Mouse (Mus musculus): ENCODE data around the gene Bin2. TPM values are rescaled to one million over a fixed set of nuclear protein-coding genes. Genes with fewer than 3 reads are reported as not detected.

The Bin2 gene
- polyA plus RNA-seq, 1 experiment from 2014 or later: 5.8 TPM

GRCm38 (mm10) chr15:100675486-100675885 is 6.1 kb upstream of the Bin2 start:
- Histone ChIP-seq H3K4me3 (ENCODE audit: low read depth, low read length) (no peak overlapping the region), H3K36me3 (ENCODE audit: control insufficient read depth, insufficient read depth) (no peaks in the 10 kb centered on the region), H3K27me3 (replicated peaks; ENCODE audit: control insufficient read depth, insufficient read depth, low read length) (no peaks in the 10 kb centered on the region), H3K4me1 (replicated peaks; ENCODE audit: control insufficient read depth, insufficient read depth, low read length) (0 out of 2 replicates have a peak, but pooled peaks cover 4% of the 10 kb centered on the region), H3K9ac (ENCODE audit: low read depth, low read length) (no peak overlapping the region), H3K4me2 (replicated peaks; ENCODE audit: low read depth) (no peak overlapping the region), H3K27ac (ENCODE audit: low read depth, low read length) (no peak overlapping the region), H3K9me3 (ENCODE audit: control insufficient read depth) (no peaks in the 10 kb centered on the region)
- ATAC-seq: no peak
- TF ChIP-seq CTCF (IDR thresholded peaks at IDR 0.05; ENCODE audit: low read depth): no peak
- 59% methylated on average over 3 of the region's 3 CpGs for WGBS

DNA sequence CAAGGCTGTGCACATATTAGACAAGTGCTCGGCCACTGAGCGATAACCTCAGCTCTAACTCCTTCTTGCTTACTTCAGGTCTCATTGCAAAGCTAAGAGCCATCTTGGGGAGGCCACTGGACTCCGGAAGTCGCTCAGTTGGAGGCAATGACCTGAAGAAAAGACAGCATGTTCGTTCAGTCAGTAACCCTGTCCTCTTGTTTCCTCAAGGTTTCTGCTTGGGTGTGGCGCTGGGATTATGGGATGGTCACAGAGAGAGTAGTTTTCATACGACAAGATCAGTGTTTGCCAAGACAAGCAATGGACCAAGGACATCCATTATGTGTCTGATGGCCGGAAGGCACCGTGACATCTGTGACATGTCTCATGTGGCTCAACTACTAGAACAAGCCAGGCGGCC is 5.2 kb upstream of the Bin2 start:
- H3K27me3 ChIP-seq (replicated peaks; ENCODE audit: control insufficient read depth, insufficient read depth, low read length): no peaks in the 10 kb centered on the region
- WGBS: 83% methylated on average over 10 of the region's 10 CpGs
- H3K9ac ChIP-seq (ENCODE audit: low read depth, low read length): no peak overlapping the region
- no peak for ATAC-seq
- no peak overlapping the region for H3K4me2 ChIP-seq (replicated peaks; ENCODE audit: low read depth)
- H3K36me3 ChIP-seq (ENCODE audit: control insufficient read depth, insufficient read depth): no peaks in the 10 kb centered on the region
- 0 out of 2 replicates have a peak, but pooled peaks cover 3% of the 10 kb centered on the region for H3K4me1 ChIP-seq (replicated peaks; ENCODE audit: control insufficient read depth, insufficient read depth, low read length)
- no peak overlapping the region for H3K4me3 ChIP-seq (ENCODE audit: low read depth, low read length)
- no peak overlapping the region for H3K27ac ChIP-seq (ENCODE audit: low read depth, low read length)
- TF ChIP-seq CTCF (IDR thresholded peaks at IDR 0.05; ENCODE audit: low read depth): no peak
- no peaks in the 10 kb centered on the region for H3K9me3 ChIP-seq (ENCODE audit: control insufficient read depth)

DNA sequence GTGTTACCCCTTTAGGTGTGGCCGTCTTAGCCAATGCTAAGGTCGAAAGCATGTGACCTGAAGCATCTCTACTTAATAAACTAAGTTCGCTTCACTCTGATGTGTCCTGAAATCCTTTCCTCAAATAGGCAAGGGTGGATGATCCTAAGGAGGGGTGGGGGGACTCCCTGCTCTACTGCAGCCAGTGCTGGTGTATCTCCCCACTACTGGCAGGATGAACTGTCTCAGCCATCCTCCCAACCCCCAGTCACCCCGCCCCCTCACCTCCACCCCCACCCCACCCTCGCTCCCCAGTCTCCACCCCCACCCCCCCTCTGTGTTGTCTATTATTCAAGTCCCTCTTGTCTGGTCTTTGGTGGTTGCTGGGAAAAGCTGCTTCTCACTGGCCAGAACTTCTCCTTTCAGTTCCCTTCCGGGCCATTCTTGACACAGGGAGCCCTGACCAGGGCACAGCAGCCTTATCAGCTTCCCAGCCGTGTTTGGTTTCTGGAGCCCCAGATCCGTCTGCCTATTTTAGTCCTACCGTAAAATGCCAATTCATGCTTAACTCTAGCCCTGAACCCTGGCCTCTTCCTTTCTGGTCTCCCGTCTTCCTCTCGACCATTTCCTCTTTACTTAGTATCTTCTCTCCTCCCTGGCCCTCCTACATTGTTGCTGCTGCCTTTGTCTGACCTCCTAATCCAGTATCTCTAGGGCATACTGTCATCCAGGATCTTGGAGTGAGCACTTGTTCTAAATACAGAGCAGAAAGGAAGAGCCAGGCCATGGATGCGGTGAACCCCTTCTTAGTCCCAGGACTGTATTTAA is 4.4 kb upstream of the Bin2 start:
- Histone ChIP-seq H3K4me1 (replicated peaks; ENCODE audit: control insufficient read depth, insufficient read depth, low read length) (no peaks in the 10 kb centered on the region), H3K9ac (ENCODE audit: low read depth, low read length) (no peak overlapping the region), H3K27ac (ENCODE audit: low read depth, low read length) (no peak overlapping the region), H3K4me3 (ENCODE audit: low read depth, low read length) (no peak overlapping the region), H3K4me2 (replicated peaks; ENCODE audit: low read depth) (no peak overlapping the region), H3K27me3 (replicated peaks; ENCODE audit: control insufficient read depth, insufficient read depth, low read length) (no peaks in the 10 kb centered on the region), H3K36me3 (ENCODE audit: control insufficient read depth, insufficient read depth) (no peaks in the 10 kb centered on the region), H3K9me3 (ENCODE audit: control insufficient read depth) (no peaks in the 10 kb centered on the region)
- no peak for TF ChIP-seq CTCF (IDR thresholded peaks at IDR 0.05; ENCODE audit: low read depth)
- no peak for ATAC-seq
- WGBS: 42% methylated on average over 12 of the region's 12 CpGs

DNA sequence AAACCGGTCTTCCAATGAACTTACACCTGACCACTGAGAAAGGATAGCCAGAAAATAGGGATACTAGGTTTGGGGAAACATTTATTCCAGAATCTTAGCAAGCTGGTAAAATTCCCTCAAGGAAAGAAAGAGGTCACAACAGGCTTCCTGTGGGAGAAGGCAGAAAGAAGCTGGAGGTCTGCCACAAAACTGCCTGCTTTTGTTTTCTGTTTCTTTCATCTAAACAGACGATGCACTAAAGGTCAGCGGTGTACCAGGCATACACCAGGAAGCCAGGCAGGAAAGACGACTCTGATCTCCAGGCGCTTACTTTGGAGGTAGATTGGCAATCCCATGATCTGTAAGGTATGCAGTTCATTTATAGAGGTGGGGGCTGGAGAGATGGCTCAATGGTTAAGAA is 1.5 kb upstream of the Bin2 start:
- Histone ChIP-seq H3K27me3 (replicated peaks; ENCODE audit: control insufficient read depth, insufficient read depth, low read length) (no peaks in the 10 kb centered on the region), H3K9me3 (ENCODE audit: control insufficient read depth) (no peaks in the 10 kb centered on the region), H3K9ac (ENCODE audit: low read depth, low read length) (no peak overlapping the region), H3K4me3 (ENCODE audit: low read depth, low read length) (no peak overlapping the region), H3K4me1 (replicated peaks; ENCODE audit: control insufficient read depth, insufficient read depth, low read length) (peaks cover 8% of the 10 kb centered on the region), H3K36me3 (ENCODE audit: control insufficient read depth, insufficient read depth) (no peaks in the 10 kb centered on the region), H3K4me2 (replicated peaks; ENCODE audit: low read depth) (no peak overlapping the region), H3K27ac (ENCODE audit: low read depth, low read length) (no peak overlapping the region)
- ATAC-seq: no peak
- no peak for TF ChIP-seq CTCF (IDR thresholded peaks at IDR 0.05; ENCODE audit: low read depth)
- WGBS: 81% methylated on average over 5 of the region's 5 CpGs

- H3K27ac ChIP-seq (ENCODE audit: low read depth, low read length): no peak overlapping the region
- no peak overlapping the region for H3K4me3 ChIP-seq (ENCODE audit: low read depth, low read length)
- H3K4me2 ChIP-seq (replicated peaks; ENCODE audit: low read depth): no peak overlapping the region
- H3K27me3 ChIP-seq (replicated peaks; ENCODE audit: control insufficient read depth, insufficient read depth, low read length): no peaks in the 10 kb centered on the region
- peaks cover 8% of the 10 kb centered on the region for H3K4me1 ChIP-seq (replicated peaks; ENCODE audit: control insufficient read depth, insufficient read depth, low read length)
- WGBS: 88% methylated on average over 8 of the region's 8 CpGs
- H3K36me3 ChIP-seq (ENCODE audit: control insufficient read depth, insufficient read depth): no peaks in the 10 kb centered on the region
- no peak overlapping the region for H3K9ac ChIP-seq (ENCODE audit: low read depth, low read length)
- TF ChIP-seq CTCF (IDR thresholded peaks at IDR 0.05; ENCODE audit: low read depth): no peak
- no peaks in the 10 kb centered on the region for H3K9me3 ChIP-seq (ENCODE audit: control insufficient read depth)
- ATAC-seq: no peak
Measured at GRCm38 (mm10) chr15:100670004-100670403, 651 bp upstream of the Bin2 start.

GRCm38 (mm10) chr15:100667871-100668545 is 1.3 kb downstream of the Bin2 start:
- Histone ChIP-seq H3K36me3 (ENCODE audit: control insufficient read depth, insufficient read depth) (no peaks in the 10 kb centered on the region), H3K27ac (ENCODE audit: low read depth, low read length) (peak overlapping the region; percentile 97), H3K4me2 (replicated peaks; ENCODE audit: low read depth) (peak overlapping the region; percentile 13), H3K9me3 (ENCODE audit: control insufficient read depth) (no peaks in the 10 kb centered on the region), H3K27me3 (replicated peaks; ENCODE audit: control insufficient read depth, insufficient read depth, low read length) (no peaks in the 10 kb centered on the region), H3K4me3 (ENCODE audit: low read depth, low read length) (no peak overlapping the region), H3K4me1 (replicated peaks; ENCODE audit: control insufficient read depth, insufficient read depth, low read length) (peaks cover 8% of the 10 kb centered on the region), H3K9ac (ENCODE audit: low read depth, low read length) (no peak overlapping the region)
- ATAC-seq: 0 out of 2 replicates have a peak, but pooled peaks have one; percentile 1
- TF ChIP-seq CTCF (IDR thresholded peaks at IDR 0.05; ENCODE audit: low read depth): no peak
- WGBS: 45% methylated on average over 5 of the region's 5 CpGs

All from intestine, postnatal 0 days (tissue).